Mouse (Mus musculus) CH12.LX (cell line): ENCODE results near the gene Chd2. TPM values are rescaled to one million over a fixed set of nuclear protein-coding genes. Genes with fewer than 3 reads are reported as not detected.

ENCODE experiments used
- DNase-seq: peaks from one replicate; pipeline ENCODE4 v3.0.0-alpha.2; 2013; ENCODE audit errors: extremely low read depth
- H3K27ac ChIP-seq: 2 replicates; pipeline ENCODE4 v1.5.1; 2012; ENCODE audit warnings: low read depth, mild to moderate bottlenecking, control low read depth, moderate library complexity; ENCODE audit not compliant: insufficient read depth
- H3K27me3 ChIP-seq: replicated peaks from 2 replicates; pipeline ENCODE3; 2012; ENCODE audit warnings: inconsistent platforms
- H3K36me3 ChIP-seq, 2 experiments: replicated peaks in 1 of 2; 2 replicates each; pipeline versions ENCODE3 to v1.6.1; 2012; ENCODE audit warnings: inconsistent platforms in 1 of 2, low read length in 1 of 2, mild to moderate bottlenecking in 1 of 2, mixed read lengths in 1 of 2, moderate library complexity in 1 of 2; ENCODE audit not compliant: control insufficient read depth in 1 of 2, insufficient read depth in 1 of 2
- H3K4me1 ChIP-seq, 2 experiments: 2 replicates each; pipeline ENCODE4 v1.6.1; 2012; ENCODE audit warnings: inconsistent platforms in 1 of 2, moderate library complexity in 1 of 2; ENCODE audit not compliant: insufficient read depth in 2 of 2, control insufficient read depth in 1 of 2
- H3K4me2 ChIP-seq: 2 replicates; pipeline ENCODE4 v1.6.1; 2012; ENCODE audit warnings: low read depth, mild to moderate bottlenecking, control low read depth; ENCODE audit not compliant: poor library complexity, insufficient read depth, severe bottlenecking
- H3K4me3 ChIP-seq, 3 experiments: fragments of 150-350 bp in 1 of 3; sonication (generic) in 1 of 3; replicated peaks in 1 of 3; 2 replicates each; pipeline versions ENCODE3 to v1.5.1; 2011 to 2012; ENCODE audit warnings: low read depth in 2 of 3, low read length in 2 of 3, mild to moderate bottlenecking in 2 of 3, moderate library complexity in 2 of 3, control low read depth in 1 of 3, improper control_type of control experiment in 1 of 3, inconsistent platforms in 1 of 3, mixed read lengths in 1 of 3; ENCODE audit not compliant: poor library complexity in 1 of 3
- H3K79me2 ChIP-seq: replicated peaks from 2 replicates; pipeline ENCODE4 v1.6.1; 2012; ENCODE audit warnings: mild to moderate bottlenecking, moderate library complexity; ENCODE audit not compliant: control insufficient read depth, poor library complexity, insufficient read depth, severe bottlenecking; ENCODE audit errors: extremely low read depth
- H3K9ac ChIP-seq: 2 replicates; pipeline ENCODE4 v1.6.1; 2012; ENCODE audit warnings: low read depth, mild to moderate bottlenecking, control low read depth, moderate library complexity; ENCODE audit not compliant: insufficient read depth
- H3K9me3 ChIP-seq: replicated peaks from 2 replicates; pipeline ENCODE3; 2012; ENCODE audit warnings: low read length, inconsistent platforms, mixed read lengths
- BHLHE40 ChIP-seq: IDR thresholded peaks from 2 replicates; pipeline ENCODE4 v1.6.1; 2011; ENCODE audit warnings: mild to moderate bottlenecking, low read depth, low read length, improper control_type of control experiment
- CTCF ChIP-seq, 2 experiments: IDR thresholded peaks in 1 of 2; conservative IDR thresholded peaks in 1 of 2; 2 replicates each; pipeline ENCODE4 v1.5.1; 2011 to 2012; ENCODE audit warnings: low read depth in 2 of 2, low read length in 2 of 2, improper control_type of control experiment in 1 of 2, inconsistent platforms in 1 of 2, mild to moderate bottlenecking in 1 of 2, moderate library complexity in 1 of 2
- EP300 ChIP-seq: IDR thresholded peaks from 2 replicates; pipeline ENCODE4 v1.6.1; 2011; ENCODE audit warnings: low read length, improper control_type of control experiment
- GABPA ChIP-seq: IDR thresholded peaks from 2 replicates; pipeline ENCODE4 v1.6.1; 2012; ENCODE audit warnings: low read depth, low read length, improper control_type of control experiment, inconsistent platforms; ENCODE audit not compliant: insufficient replicate concordance
- HCFC1 ChIP-seq: IDR thresholded peaks from 2 replicates; pipeline ENCODE4 v1.6.1; 2012; ENCODE audit warnings: low read depth, mild to moderate bottlenecking, inconsistent platforms, low read length, improper control_type of control experiment
- JUN ChIP-seq: IDR thresholded peaks from 2 replicates; pipeline ENCODE4 v1.6.1; 2011; ENCODE audit warnings: low read depth, mild to moderate bottlenecking, low read length, improper control_type of control experiment, moderate library complexity; ENCODE audit not compliant: insufficient read depth
- MAFK ChIP-seq: IDR thresholded peaks from 2 replicates; pipeline ENCODE4 v1.6.1; 2011; ENCODE audit warnings: low read length, improper control_type of control experiment; ENCODE audit not compliant: insufficient replicate concordance
- MAX ChIP-seq: IDR thresholded peaks from 2 replicates; pipeline ENCODE4 v1.6.1; 2011; ENCODE audit warnings: low read length, improper control_type of control experiment
- MAZ ChIP-seq: IDR thresholded peaks from 2 replicates; pipeline ENCODE4 v1.6.1; 2012; ENCODE audit warnings: low read depth, mild to moderate bottlenecking, inconsistent platforms, low read length, improper control_type of control experiment, moderate library complexity
- NELFE ChIP-seq: IDR thresholded peaks from 2 replicates; pipeline ENCODE4 v1.6.1; 2011; ENCODE audit warnings: low read depth, low read length, improper control_type of control experiment
- NRF1 ChIP-seq: IDR thresholded peaks from 2 replicates; pipeline ENCODE4 v1.6.1; 2014; ENCODE audit warnings: low read depth, mild to moderate bottlenecking, inconsistent platforms, low read length, improper control_type of control experiment, moderate library complexity
- RCOR1 ChIP-seq: conservative IDR thresholded peaks from 2 replicates; pipeline ENCODE4 v1.6.1; 2012; ENCODE audit warnings: low read depth, mild to moderate bottlenecking, inconsistent platforms, low read length, improper control_type of control experiment
- SMC3 ChIP-seq: IDR thresholded peaks from 2 replicates; pipeline ENCODE4 v1.6.1; 2011; ENCODE audit warnings: low read depth, low read length, improper control_type of control experiment
- TBP ChIP-seq: conservative IDR thresholded peaks from 2 replicates; pipeline ENCODE4 v1.6.1; 2011; ENCODE audit warnings: low read depth, low read length, improper control_type of control experiment
- TCF12 ChIP-seq: IDR thresholded peaks from 2 replicates; pipeline ENCODE4 v1.6.1; 2014; ENCODE audit warnings: low read depth, mild to moderate bottlenecking, inconsistent platforms, low read length, improper control_type of control experiment
- USF1 ChIP-seq: IDR thresholded peaks from 2 replicates; pipeline ENCODE4 v1.6.1; 2014; ENCODE audit warnings: low read depth, mild to moderate bottlenecking, inconsistent platforms, low read length, improper control_type of control experiment
- ZC3H11A ChIP-seq: IDR thresholded peaks from 2 replicates; pipeline ENCODE4 v1.6.1; 2012; ENCODE audit warnings: low read depth, mild to moderate bottlenecking, inconsistent platforms, low read length, improper control_type of control experiment
- ZKSCAN1 ChIP-seq: IDR thresholded peaks from 2 replicates; pipeline ENCODE4 v1.6.1; 2012; ENCODE audit warnings: low read depth, inconsistent platforms, low read length, improper control_type of control experiment, borderline replicate concordance
- ZMIZ1 ChIP-seq: IDR thresholded peaks from 2 replicates; pipeline ENCODE4 v1.6.1; 2012; ENCODE audit warnings: low read depth, mild to moderate bottlenecking, inconsistent platforms, low read length, improper control_type of control experiment
- ZNF384 ChIP-seq: IDR thresholded peaks from 2 replicates; pipeline ENCODE4 v1.6.1; 2012; ENCODE audit warnings: low read depth, low read length, improper control_type of control experiment, inconsistent platforms
- dilution Hi-C: fragments of 300-500 bp; cut with MboI; formaldehyde crosslinking; loops from 2 replicates; pipeline ENCODE4 v1.14.3; 2020; ENCODE audit warnings: low sequenced_read_pairs; ENCODE audit not compliant: extremely low pct_unique_long_range_greater_than_20kb, extremely low pct_ligation_motif_present
- in situ Hi-C: fragments of 300-500 bp; cut with MboI; formaldehyde crosslinking; loops from 3 replicates; pipeline ENCODE4 v1.14.3; 2019; ENCODE audit warnings: low sequenced_read_pairs, low pct_ligation_motif_present, low pct_unique_long_range_greater_than_20kb, mixed read lengths
- polyA plus RNA-seq: library from polyadenylated mRNA; unstranded; fragments of >175 nt; gene quantifications from 2 replicates; pipeline ENCODE4 v1.2.1, GENCODE M21; 2012; ENCODE audit warnings: low read depth; ENCODE audit not compliant: insufficient read length
- total RNA-seq, 2 experiments: library from RNA; depleted of rRNA; stranded (reverse); fragments of 300-350 nt in 1 of 2; fragments of >200 nt in 1 of 2; gene quantifications; 2 replicates each; pipeline ENCODE4 v1.2.3; 2012 to 2014

The Chd2 gene
- total and polyA plus RNA-seq, 3 experiments: 23.2 to 39.3 (median 30.9) TPM

- Histone ChIP-seq H3K36me3 (peaks cover 12 to 36% of the 10 kb centered on the region in 2 experiments), H3K4me3 (no peak overlapping the region), H3K4me1 (peaks cover 7 to 16% of the 10 kb centered on the region in 2 experiments), H3K27me3 (no peaks in the 10 kb centered on the region), H3K79me2 (peaks cover 45% of the 10 kb centered on the region), H3K27ac (no peak overlapping the region), H3K4me2 (no peak overlapping the region), H3K9me3 (no peaks in the 10 kb centered on the region), H3K9ac (no peak overlapping the region)
- in situ Hi-C loops (no loop called here), dilution Hi-C loops (no loop called here)
- DNase-seq: no peak
- TF ChIP-seq JUN: no peak
- peak in 1 of 2 experiments; percentile 49; a peak in 2 of 4 replicates for TF ChIP-seq CTCF (conservative IDR thresholded peaks at IDR 0.05 in 1 of 2, IDR thresholded peaks at IDR 0.05 in 1 of 2; ENCODE audit: low read depth in 2 of 2, low read length in 2 of 2)
Measured at GRCm38 (mm10) chr7:73542131-73542853, 662 bp upstream of the Chd2 start.

- dilution Hi-C loops: no loop called here
- Histone ChIP-seq H3K79me2 (peaks cover 44% of the 10 kb centered on the region), H3K4me2 (no peak overlapping the region)
- no peak for TF ChIP-seq TBP
- TF ChIP-seq HCFC1: no peak
- no peak for TF ChIP-seq GABPA
- no peak for TF ChIP-seq NRF1
- TF ChIP-seq EP300: no peak
- no peak for TF ChIP-seq ZC3H11A
- no peak for TF ChIP-seq MAZ
- TF ChIP-seq MAX: no peak
- no peak for TF ChIP-seq ZNF384
- TF ChIP-seq BHLHE40: no peak
- no peak for TF ChIP-seq USF1
- TF ChIP-seq ZKSCAN1: no peak
- TF ChIP-seq MAFK: no peak
- no peak for TF ChIP-seq CTCF (conservative IDR thresholded peaks at IDR 0.05 in 1 of 2, IDR thresholded peaks at IDR 0.05 in 1 of 2; ENCODE audit: low read depth in 2 of 2, low read length in 2 of 2)
- TF ChIP-seq SMC3: no peak
- TF ChIP-seq RCOR1: no peak
- TF ChIP-seq TCF12: no peak
- TF ChIP-seq ZMIZ1: no peak
- TF ChIP-seq NELFE: no peak
- TF ChIP-seq, all 38 proteins: peak for 0
- no peak for DNase-seq
- peaks cover 3 to 12% of the 10 kb centered on the region in 2 experiments; a peak in 3 of 4 replicates for H3K4me1 ChIP-seq
- no peak overlapping the region for H3K27ac ChIP-seq
- no peaks in the 10 kb centered on the region for H3K27me3 ChIP-seq
- peak overlapping the region; percentile 97 for H3K9ac ChIP-seq
- peaks cover 7 to 28% of the 10 kb centered on the region in 2 experiments for H3K36me3 ChIP-seq
- H3K4me3 ChIP-seq: peak overlapping the region; percentile 58 to 78 (median 67)
- H3K9me3 ChIP-seq: no peaks in the 10 kb centered on the region
- in situ Hi-C loops: no loop called here
Measured at GRCm38 (mm10) chr7:73541079-73541390, 595 bp downstream of the Chd2 start.
